Mouse (Mus musculus) limb, embryonic 11.5 days (tissue): Measurements from ENCODE around the gene Skint8. TPM values are rescaled to one million over a fixed set of nuclear protein-coding genes. Genes with fewer than 3 reads are reported as not detected.
A peak's percentile ranks its signal among the peaks of the same experiment; 100 is the strongest.

Experiments
- ATAC-seq: fragments of 200-750 bp; cut with Nextera tagmentation; 2 replicates; pipeline ENCODE4 v1.8.0; 2017; ENCODE audit warnings: low read depth; ENCODE audit not compliant: insufficient number of reproducible peaks, low FRiP score, low TSS enrichment
- DNase-seq: peaks from one replicate; pipeline ENCODE4 v3.0.0-alpha.2; 2015; ENCODE audit warnings: low spot score
- H3K27ac ChIP-seq: fragments of 300-500 bp; sonication (generic); replicated peaks from 2 replicates; pipeline ENCODE4 v1.5.1; 2014; ENCODE audit warnings: low read depth, mild to moderate bottlenecking, low read length
- H3K27me3 ChIP-seq: fragments of 300-500 bp; sonication (generic); 2 replicates; pipeline ENCODE4 v1.6.1; 2014; ENCODE audit warnings: mild to moderate bottlenecking, low read length, mixed read lengths; ENCODE audit not compliant: control insufficient read depth, insufficient read depth
- H3K36me3 ChIP-seq: fragments of 300-500 bp; sonication (generic); 2 replicates; pipeline ENCODE4 v1.6.1; 2014; ENCODE audit warnings: mild to moderate bottlenecking, low read length, moderate library complexity, mixed read lengths; ENCODE audit not compliant: control insufficient read depth, insufficient read depth
- H3K4me1 ChIP-seq: fragments of 300-500 bp; sonication (generic); 2 replicates; pipeline ENCODE4 v1.6.1; 2014; ENCODE audit warnings: low read length, mixed read lengths; ENCODE audit not compliant: control insufficient read depth, insufficient read depth
- H3K4me2 ChIP-seq: fragments of 300-500 bp; sonication (generic); 2 replicates; pipeline ENCODE4 v1.6.1; 2014; ENCODE audit warnings: low read depth, mild to moderate bottlenecking, moderate library complexity; ENCODE audit not compliant: severe bottlenecking
- H3K4me3 ChIP-seq: fragments of 300-500 bp; sonication (generic); 2 replicates; pipeline ENCODE4 v1.5.1; 2014; ENCODE audit warnings: low read depth, low read length
- H3K9ac ChIP-seq: fragments of 300-500 bp; sonication (generic); 2 replicates; pipeline ENCODE4 v1.6.1; 2014; ENCODE audit warnings: mild to moderate bottlenecking, low read length
- H3K9me3 ChIP-seq: fragments of 300-500 bp; sonication (generic); 2 replicates; pipeline ENCODE4 v1.6.1; 2016; ENCODE audit warnings: low read length; ENCODE audit not compliant: control insufficient read depth
- WGBS: fragments of 180-500 bp; shearing (Covaris S2); extraction: QIAGEN DNeasy Blood & Tissue Kit; methylation state at CpG from one replicate; pipeline ENCODE4 v1.1.7; 2014; 5-methylcytosine and 5-hydroxymethylcytosine counted together
- polyA plus RNA-seq: library from polyadenylated mRNA; unstranded; fragments of >200 nt; fragmentation: Nextera tagmentation; extraction: Ambion mirVana; gene quantifications from 2 replicates; pipeline ENCODE4 v1.2.1, GENCODE M21; 2014

Skint8 gene
- polyA plus RNA-seq = not detected in 2 replicates

- Histone ChIP-seq H3K4me3 (no peak within 1 kb of the TSS), H3K27ac (no peak within 1 kb of the TSS), H3K9ac (no peak within 1 kb of the TSS), H3K4me1 (no peaks in the 10 kb centered on the region), H3K9me3 (no peaks in the 10 kb centered on the region), H3K36me3 (no peaks in the 10 kb centered on the region), H3K27me3 (no peaks in the 10 kb centered on the region), H3K4me2 (no peak within 1 kb of the TSS)
- ATAC-seq = no peak
- no peak for DNase-seq
- 78% methylated on average over 1 of the region's 1 CpGs for WGBS
Measured at GRCm38 (mm10) chr4:111919092-111919491, at the start of gene Skint8. TSS of gene Skint8 (plus strand) at chr4:111919392.

GRCm38 (mm10) chr4:111880112-111880875 is 38.9 kb upstream of the Skint8 start:
- DNase-seq (no peak), ATAC-seq (no peak)
- Histone ChIP-seq H3K4me2 (no peak overlapping the region), H3K27ac (no peak overlapping the region), H3K4me3 (no peak overlapping the region), H3K9ac (no peak overlapping the region), H3K36me3 (no peaks in the 10 kb centered on the region), H3K4me1 (no peaks in the 10 kb centered on the region), H3K27me3 (no peaks in the 10 kb centered on the region), H3K9me3 (no peaks in the 10 kb centered on the region)
- 61% methylated on average over 4 of the region's 4 CpGs for WGBS

- H3K4me1 ChIP-seq = no peaks in the 10 kb centered on the region
- no peak for DNase-seq
- 86% methylated on average over 12 of the region's 12 CpGs for WGBS
- no peaks in the 10 kb centered on the region for H3K9me3 ChIP-seq
- no peak overlapping the region for H3K27ac ChIP-seq
- H3K4me2 ChIP-seq = no peak overlapping the region
- no peak overlapping the region for H3K9ac ChIP-seq
- no peaks in the 10 kb centered on the region for H3K27me3 ChIP-seq
- no peak overlapping the region for H3K4me3 ChIP-seq
- no peaks in the 10 kb centered on the region for H3K36me3 ChIP-seq
- ATAC-seq = no peak
Measured at GRCm38 (mm10) chr4:111883543-111883942, 35.6 kb upstream of the Skint8 start.

- Histone ChIP-seq H3K4me1 (no peaks in the 10 kb centered on the region), H3K4me3 (no peak overlapping the region), H3K36me3 (no peaks in the 10 kb centered on the region), H3K4me2 (no peak overlapping the region), H3K9me3 (no peaks in the 10 kb centered on the region), H3K27ac (no peak overlapping the region), H3K27me3 (no peaks in the 10 kb centered on the region), H3K9ac (no peak overlapping the region)
- DNase-seq (peak; percentile 81), ATAC-seq (no peak)
- 13% methylated on average over 7 of the region's 7 CpGs for WGBS
Measured at GRCm38 (mm10) chr4:111886018-111886417, 33.2 kb upstream of the Skint8 start.

- peak; percentile 74; the same call in 1 of the 2 replicates for ATAC-seq
Measured at GRCm38 (mm10) chr4:111886607-111887006, 32.6 kb upstream of the Skint8 start.

GRCm38 (mm10) chr4:111892138-111892537 is 27.1 kb upstream of the Skint8 start:
- Histone ChIP-seq H3K9ac (no peak overlapping the region), H3K9me3 (no peaks in the 10 kb centered on the region), H3K4me3 (no peak overlapping the region), H3K27me3 (no peaks in the 10 kb centered on the region), H3K4me2 (no peak overlapping the region), H3K36me3 (no peaks in the 10 kb centered on the region), H3K27ac (no peak overlapping the region), H3K4me1 (no peaks in the 10 kb centered on the region)
- DNase-seq (no peak), ATAC-seq (no peak)

More at GRCm38 (mm10) chr4:111886607-111887006, 32.6 kb upstream of the Skint8 start:
- Histone ChIP-seq H3K4me2 (no peak overlapping the region), H3K9ac (no peak overlapping the region), H3K27ac (no peak overlapping the region), H3K4me1 (no peaks in the 10 kb centered on the region), H3K9me3 (no peaks in the 10 kb centered on the region), H3K36me3 (no peaks in the 10 kb centered on the region), H3K27me3 (no peaks in the 10 kb centered on the region), H3K4me3 (no peak overlapping the region)
- 24% methylated on average over 4 of the region's 4 CpGs for WGBS
- peak; percentile 83 for DNase-seq

- no peak for DNase-seq
- WGBS = 17% methylated on average over 1 of the region's 1 CpGs
Measured at GRCm38 (mm10) chr4:111897755-111898154, 21.4 kb upstream of the Skint8 start.

GRCm38 (mm10) chr4:111898566-111898965 is 20.6 kb upstream of the Skint8 start:
- Histone ChIP-seq H3K27me3 (no peaks in the 10 kb centered on the region), H3K9me3 (no peaks in the 10 kb centered on the region), H3K4me3 (no peak overlapping the region), H3K27ac (no peak overlapping the region), H3K9ac (no peak overlapping the region), H3K36me3 (no peaks in the 10 kb centered on the region), H3K4me1 (no peaks in the 10 kb centered on the region), H3K4me2 (no peak overlapping the region)
- WGBS = 69% methylated on average over 4 of the region's 4 CpGs
- no peak for ATAC-seq
- DNase-seq = no peak

More at GRCm38 (mm10) chr4:111897755-111898154, 21.4 kb upstream of the Skint8 start:
- no peak overlapping the region for H3K4me3 ChIP-seq
- no peaks in the 10 kb centered on the region for H3K27me3 ChIP-seq
- H3K4me1 ChIP-seq = no peaks in the 10 kb centered on the region
- H3K36me3 ChIP-seq = no peaks in the 10 kb centered on the region
- no peak overlapping the region for H3K27ac ChIP-seq
- H3K9ac ChIP-seq = no peak overlapping the region
- H3K4me2 ChIP-seq = no peak overlapping the region
- H3K9me3 ChIP-seq = no peaks in the 10 kb centered on the region
- ATAC-seq = no peak
